Mouse (Mus musculus): ENCODE measurements around the gene Rerg. TPM values are rescaled to one million over a fixed set of nuclear protein-coding genes. Genes with fewer than 3 reads are reported as not detected.

Rerg gene
- total and polyA plus RNA-seq, 2 experiments from 2014 or later = 1.6 to 7.3 TPM

GRCm38 (mm10) chr6:137116849-137117473 lies 53.3 kb downstream of the Rerg start:
- H3K9ac ChIP-seq (replicated peaks; ENCODE audit: low read length) = no peak overlapping the region
- DNase-seq (ENCODE audit: low spot score) (no peak), ATAC-seq (no peak; the same call in 1 of the 2 replicates)
- H3K27ac ChIP-seq = no peak overlapping the region
- H3K4me3 ChIP-seq (ENCODE audit: low read length) = no peak overlapping the region
- H3K4me2 ChIP-seq (ENCODE audit: low read depth, low read length) = no peak overlapping the region
- no peak for TF ChIP-seq CTCF (IDR thresholded peaks at IDR 0.05; ENCODE audit: low read depth)
- no peaks in the 10 kb centered on the region for H3K36me3 ChIP-seq (ENCODE audit: insufficient read depth, low read length)
- WGBS = 80% methylated on average over 1 of the region's 1 CpGs
- H3K9me3 ChIP-seq (ENCODE audit: low read length) = no peaks in the 10 kb centered on the region
- no peaks in the 10 kb centered on the region for H3K27me3 ChIP-seq (ENCODE audit: insufficient read depth, low read length)
- no peaks in the 10 kb centered on the region for H3K4me1 ChIP-seq (ENCODE audit: insufficient read depth, low read length)

GRCm38 (mm10) chr6:137114859-137115258 lies 55.4 kb downstream of the Rerg start:
- Histone ChIP-seq H3K4me1 (ENCODE audit: insufficient read depth, low read length) (no peaks in the 10 kb centered on the region), H3K36me3 (ENCODE audit: insufficient read depth, low read length) (no peaks in the 10 kb centered on the region), H3K4me2 (ENCODE audit: low read depth, low read length) (no peak overlapping the region), H3K4me3 (ENCODE audit: low read length) (no peak overlapping the region), H3K9me3 (ENCODE audit: low read length) (no peaks in the 10 kb centered on the region), H3K27me3 (ENCODE audit: insufficient read depth, low read length) (no peaks in the 10 kb centered on the region), H3K27ac (no peak overlapping the region), H3K9ac (replicated peaks; ENCODE audit: low read length) (no peak overlapping the region)
- ATAC-seq (no peak), DNase-seq (ENCODE audit: low spot score) (no peak)
- no peak for TF ChIP-seq CTCF (IDR thresholded peaks at IDR 0.05; ENCODE audit: low read depth)
- WGBS = 77% methylated on average over 7 of the region's 7 CpGs

GRCm38 (mm10) chr6:137111266-137111813 lies 59.0 kb downstream of the Rerg start:
- Histone ChIP-seq H3K27ac (no peak overlapping the region), H3K4me3 (ENCODE audit: low read length) (no peak overlapping the region), H3K4me2 (ENCODE audit: low read depth, low read length) (no peak overlapping the region), H3K27me3 (ENCODE audit: insufficient read depth, low read length) (no peaks in the 10 kb centered on the region), H3K9ac (replicated peaks; ENCODE audit: low read length) (no peak overlapping the region), H3K9me3 (ENCODE audit: low read length) (no peaks in the 10 kb centered on the region), H3K4me1 (ENCODE audit: insufficient read depth, low read length) (no peaks in the 10 kb centered on the region), H3K36me3 (ENCODE audit: insufficient read depth, low read length) (no peaks in the 10 kb centered on the region)
- TF ChIP-seq CTCF (IDR thresholded peaks at IDR 0.05; ENCODE audit: low read depth) = no peak
- WGBS = 87% methylated on average over 9 of the region's 9 CpGs
- DNase-seq (ENCODE audit: low spot score) (no peak), ATAC-seq (no peak)

- Histone ChIP-seq H3K9me3 (ENCODE audit: low read length) (no peaks in the 10 kb centered on the region), H3K27ac (no peak overlapping the region), H3K9ac (replicated peaks; ENCODE audit: low read length) (no peak overlapping the region), H3K27me3 (ENCODE audit: insufficient read depth, low read length) (no peaks in the 10 kb centered on the region), H3K4me2 (ENCODE audit: low read depth, low read length) (no peak overlapping the region), H3K4me3 (ENCODE audit: low read length) (no peak overlapping the region), H3K36me3 (ENCODE audit: insufficient read depth, low read length) (no peaks in the 10 kb centered on the region), H3K4me1 (ENCODE audit: insufficient read depth, low read length) (no peaks in the 10 kb centered on the region)
- 78% methylated on average over 6 of the region's 6 CpGs for WGBS
- ATAC-seq (no peak), DNase-seq (ENCODE audit: low spot score) (no peak)
- TF ChIP-seq CTCF (IDR thresholded peaks at IDR 0.05; ENCODE audit: low read depth) = no peak
Measured at GRCm38 (mm10) chr6:137110778-137111174, 59.5 kb downstream of the Rerg start.

- no peak overlapping the region for H3K9ac ChIP-seq (replicated peaks; ENCODE audit: low read length)
- 64% methylated on average over 20 of the region's 20 CpGs for WGBS
- no peak for DNase-seq (ENCODE audit: low spot score)
Measured at GRCm38 (mm10) chr6:137109811-137110777, 60.2 kb downstream of the Rerg start.

GRCm38 (mm10) chr6:137105285-137105684 lies 65.0 kb downstream of the Rerg start:
- 91% methylated on average over 4 of the region's 4 CpGs for WGBS
- DNase-seq (ENCODE audit: low spot score) (no peak), ATAC-seq (no peak)
- H3K27me3 ChIP-seq (ENCODE audit: insufficient read depth, low read length) = no peaks in the 10 kb centered on the region
- no peaks in the 10 kb centered on the region for H3K4me1 ChIP-seq (ENCODE audit: insufficient read depth, low read length)
- no peaks in the 10 kb centered on the region for H3K9me3 ChIP-seq (ENCODE audit: low read length)
- TF ChIP-seq CTCF (IDR thresholded peaks at IDR 0.05; ENCODE audit: low read depth) = no peak
- no peaks in the 10 kb centered on the region for H3K36me3 ChIP-seq (ENCODE audit: insufficient read depth, low read length)
- H3K9ac ChIP-seq (replicated peaks; ENCODE audit: low read length) = no peak overlapping the region
- H3K4me2 ChIP-seq (ENCODE audit: low read depth, low read length) = no peak overlapping the region
- no peak overlapping the region for H3K4me3 ChIP-seq (ENCODE audit: low read length)
- H3K27ac ChIP-seq = no peak overlapping the region

More at GRCm38 (mm10) chr6:137109811-137110777, 60.2 kb downstream of the Rerg start:
- no peak for ATAC-seq
- H3K27me3 ChIP-seq (ENCODE audit: insufficient read depth, low read length) = no peaks in the 10 kb centered on the region
- no peaks in the 10 kb centered on the region for H3K36me3 ChIP-seq (ENCODE audit: insufficient read depth, low read length)
- H3K4me3 ChIP-seq (ENCODE audit: low read length) = no peak overlapping the region
- no peaks in the 10 kb centered on the region for H3K9me3 ChIP-seq (ENCODE audit: low read length)
- H3K4me2 ChIP-seq (ENCODE audit: low read depth, low read length) = 0 out of 2 replicates have a peak overlapping the region, but pooled peaks have one; percentile 0
- no peak overlapping the region for H3K27ac ChIP-seq
- no peaks in the 10 kb centered on the region for H3K4me1 ChIP-seq (ENCODE audit: insufficient read depth, low read length)
- no peak for TF ChIP-seq CTCF (IDR thresholded peaks at IDR 0.05; ENCODE audit: low read depth)

Data from hindbrain, postnatal 0 days (tissue).